Mouse (Mus musculus) liver, adult 2 months (tissue): ENCODE data around the gene Tgfbr2.

Source experiments
- CTCF ChIP-seq: fragments of 200-500 bp; IDR thresholded peaks from 2 replicates; pipeline ENCODE4 v1.5.1; 2011; ENCODE audit warnings: low read depth, low read length, control low read depth
- POLR2A ChIP-seq: fragments of 200-500 bp; IDR thresholded peaks from 2 replicates; pipeline ENCODE4 v1.6.1; 2011; ENCODE audit warnings: low read length, control low read depth; ENCODE audit not compliant: insufficient read depth; ENCODE audit errors: extremely low read depth

DNA sequence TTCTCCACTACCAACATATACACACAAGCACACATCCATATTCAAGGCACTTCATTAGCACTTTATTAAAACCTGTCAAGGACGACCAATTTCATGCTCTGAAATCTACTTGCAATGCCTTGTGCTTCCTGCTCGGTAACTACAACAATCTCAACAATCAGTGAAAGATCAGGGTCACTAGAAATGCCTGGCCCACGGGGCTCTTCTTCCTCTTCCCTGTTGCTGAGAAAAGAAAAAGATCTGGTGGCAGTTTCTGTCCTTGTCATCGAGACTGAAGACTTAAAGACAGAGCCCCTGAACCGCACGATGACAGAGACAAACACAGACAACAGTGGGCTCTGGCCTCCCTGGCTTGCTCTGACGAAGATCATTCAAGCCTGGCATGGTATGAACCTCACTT is 35.6 kb downstream of the Tgfbr2 start:
- no peak for TF ChIP-seq CTCF
- TF ChIP-seq POLR2A, result no peak
